Mouse (Mus musculus): ENCODE measurements around the gene R3hdm2. TPM values are rescaled to one million over a fixed set of nuclear protein-coding genes. Genes with fewer than 3 reads are reported as not detected.

The R3hdm2 gene
- polyA plus RNA-seq, 1 experiment from 2014 or later, result 44.9 TPM

DNA sequence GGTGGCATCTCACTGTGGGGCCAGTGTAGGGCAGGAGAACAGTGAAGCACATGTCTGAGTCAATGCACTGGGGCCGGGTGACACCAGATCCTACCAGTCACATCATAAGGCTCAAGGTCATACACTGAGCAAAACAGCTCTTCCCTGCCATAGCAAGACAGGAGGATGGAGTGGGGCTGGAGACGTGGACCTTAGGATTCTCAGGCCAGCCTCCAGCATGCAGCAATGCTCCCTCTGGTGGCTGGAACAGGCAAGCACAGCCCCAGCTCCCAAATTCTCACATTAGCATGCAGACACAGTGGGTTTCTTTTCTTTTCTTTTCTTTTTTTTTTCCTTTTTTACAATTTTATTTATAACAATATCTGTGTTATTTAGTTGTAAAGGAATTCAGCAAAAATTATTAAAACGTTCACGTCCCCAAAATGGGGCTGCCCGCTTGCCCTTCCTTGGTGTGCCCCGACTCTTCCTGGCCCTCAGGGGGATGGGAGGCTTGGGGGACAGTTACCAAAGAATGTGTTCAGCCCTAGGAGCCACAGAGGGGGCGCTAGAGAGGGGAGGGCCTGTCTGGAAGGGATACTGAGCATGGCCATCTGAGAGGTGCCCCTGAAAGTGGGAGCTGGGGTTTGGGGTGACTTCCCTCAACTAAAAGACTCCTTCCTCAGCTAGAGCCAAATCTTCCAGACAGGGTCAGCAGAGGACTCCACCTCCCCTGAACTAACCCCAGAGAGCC lies 157.9 kb downstream of the R3hdm2 start:
- H3K9me3 ChIP-seq, result no peaks in the 10 kb centered on the region
- peaks cover 40% of the 10 kb centered on the region for H3K27me3 ChIP-seq
- H3K9ac ChIP-seq, result no peak overlapping the region
- no peak for ATAC-seq (ENCODE audit: insufficient number of reproducible peaks, insufficient read depth, low FRiP score, low TSS enrichment)
- H3K4me2 ChIP-seq (replicated peaks), result no peak overlapping the region
- 22% methylated on average over 7 of the region's 7 CpGs for WGBS
- no peak overlapping the region for H3K27ac ChIP-seq
- peaks cover 45% of the 10 kb centered on the region for H3K36me3 ChIP-seq
- no peak overlapping the region for H3K4me3 ChIP-seq
- peaks cover 19% of the 10 kb centered on the region for H3K4me1 ChIP-seq

DNA sequence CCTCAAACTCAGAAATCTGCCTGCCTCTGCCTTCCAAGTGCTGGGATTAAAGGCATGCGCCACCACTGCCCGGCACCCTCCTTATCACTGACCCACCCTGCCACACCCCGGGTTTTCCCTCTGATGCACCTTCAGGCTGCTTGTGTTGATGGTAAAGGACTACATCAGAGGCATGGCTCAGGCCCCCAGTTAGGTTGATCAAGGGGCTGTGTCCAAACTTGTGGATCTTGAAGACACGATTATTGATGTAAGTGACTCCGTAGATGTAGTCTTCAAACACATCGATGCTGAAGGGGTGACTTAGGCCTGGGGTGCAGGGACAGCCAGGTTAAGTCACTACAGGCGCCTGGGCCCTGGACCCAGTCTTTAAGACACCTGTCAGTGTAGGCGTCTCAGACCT lies 161.4 kb downstream of the R3hdm2 start:
- no peaks in the 10 kb centered on the region for H3K9me3 ChIP-seq
- H3K27ac ChIP-seq, result no peak overlapping the region
- ATAC-seq (ENCODE audit: insufficient number of reproducible peaks, insufficient read depth, low FRiP score, low TSS enrichment), result no peak
- H3K36me3 ChIP-seq, result peaks cover 78% of the 10 kb centered on the region
- peaks cover 5% of the 10 kb centered on the region for H3K27me3 ChIP-seq
- no peaks in the 10 kb centered on the region for H3K4me1 ChIP-seq
- no peak overlapping the region for H3K4me3 ChIP-seq
- 93% methylated on average over 8 of the region's 8 CpGs for WGBS
- H3K9ac ChIP-seq, result no peak overlapping the region
- no peak overlapping the region for H3K4me2 ChIP-seq (replicated peaks)

DNA sequence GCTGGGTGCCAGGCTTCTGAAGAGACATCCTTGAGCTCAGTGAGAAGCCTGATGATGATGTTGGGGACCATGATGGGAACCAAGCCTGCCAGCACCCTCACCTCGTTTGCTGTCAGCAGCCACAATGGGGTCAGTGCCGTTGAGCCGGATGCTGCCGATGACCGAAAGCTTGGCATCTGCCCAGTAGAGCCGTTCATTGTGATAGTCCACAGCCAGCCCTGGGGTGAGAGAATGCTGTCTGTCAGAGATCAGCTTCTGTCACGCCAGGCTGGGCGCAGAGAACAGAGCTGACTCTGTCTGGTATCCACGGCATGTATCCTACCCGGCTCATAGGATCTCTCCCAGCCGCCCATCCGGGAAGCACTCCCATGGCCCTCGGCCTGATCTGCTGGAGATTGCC lies 162.0 kb downstream of the R3hdm2 start:
- no peak overlapping the region for H3K4me3 ChIP-seq
- peaks cover 84% of the 10 kb centered on the region for H3K36me3 ChIP-seq
- 81% methylated on average over 13 of the region's 13 CpGs for WGBS
- H3K27me3 ChIP-seq, result no peaks in the 10 kb centered on the region
- H3K9ac ChIP-seq, result no peak overlapping the region
- H3K9me3 ChIP-seq, result no peaks in the 10 kb centered on the region
- H3K27ac ChIP-seq, result no peak overlapping the region
- H3K4me2 ChIP-seq (replicated peaks), result no peak overlapping the region
- H3K4me1 ChIP-seq, result no peaks in the 10 kb centered on the region
- ATAC-seq (ENCODE audit: insufficient number of reproducible peaks, insufficient read depth, low FRiP score, low TSS enrichment), result no peak

DNA sequence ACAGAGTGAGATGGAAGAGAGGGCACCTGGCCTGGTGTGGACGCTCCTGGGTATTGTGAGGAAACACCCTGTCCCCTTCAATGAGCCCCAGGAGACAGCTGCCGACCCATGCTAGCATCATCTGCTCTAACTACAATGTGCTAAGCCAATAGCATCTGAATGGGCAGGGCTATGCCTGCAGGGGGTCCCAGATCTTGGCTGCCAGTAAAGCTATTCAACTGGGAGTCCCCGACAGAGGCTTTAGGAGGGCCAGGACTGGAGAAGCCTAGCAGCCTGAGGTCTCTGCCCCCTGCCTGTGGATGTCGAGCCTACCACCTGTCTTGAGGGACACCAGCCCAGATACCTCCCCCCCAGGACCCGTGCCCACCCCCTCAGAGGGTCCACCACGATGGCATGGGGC lies 162.6 kb downstream of the R3hdm2 start:
- no peak overlapping the region for H3K4me3 ChIP-seq
- H3K9me3 ChIP-seq, result no peaks in the 10 kb centered on the region
- 60% methylated on average over 6 of the region's 6 CpGs for WGBS
- H3K27ac ChIP-seq, result no peak overlapping the region
- H3K27me3 ChIP-seq, result no peaks in the 10 kb centered on the region
- no peak for ATAC-seq (ENCODE audit: insufficient number of reproducible peaks, insufficient read depth, low FRiP score, low TSS enrichment)
- H3K4me1 ChIP-seq, result no peaks in the 10 kb centered on the region
- H3K36me3 ChIP-seq, result peaks cover 90% of the 10 kb centered on the region
- no peak overlapping the region for H3K4me2 ChIP-seq (replicated peaks)
- no peak overlapping the region for H3K9ac ChIP-seq

DNA sequence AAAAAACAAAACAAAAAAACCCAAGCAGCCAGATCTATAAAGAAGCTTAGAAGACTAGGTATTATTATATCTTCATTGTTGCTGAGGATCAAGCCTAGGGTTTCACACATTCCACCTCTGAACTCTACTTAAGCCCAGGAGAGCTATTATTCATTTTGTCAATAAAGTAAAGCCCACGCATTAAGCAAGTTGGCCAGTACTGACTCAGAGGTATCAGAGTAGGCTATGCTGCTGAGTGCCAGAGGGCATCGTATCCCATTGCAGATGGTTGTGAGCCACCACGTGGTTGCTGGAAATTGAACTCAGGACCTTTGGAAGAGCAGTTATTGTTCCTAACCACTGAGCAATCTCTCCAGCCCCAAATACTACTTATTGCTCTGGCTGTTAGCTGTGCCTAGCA lies 163.8 kb downstream of the R3hdm2 start:
- Histone ChIP-seq H3K36me3 (peaks cover 95% of the 10 kb centered on the region), H3K9ac (no peak overlapping the region)
- 72% methylated on average over 3 of the region's 3 CpGs for WGBS

DNA sequence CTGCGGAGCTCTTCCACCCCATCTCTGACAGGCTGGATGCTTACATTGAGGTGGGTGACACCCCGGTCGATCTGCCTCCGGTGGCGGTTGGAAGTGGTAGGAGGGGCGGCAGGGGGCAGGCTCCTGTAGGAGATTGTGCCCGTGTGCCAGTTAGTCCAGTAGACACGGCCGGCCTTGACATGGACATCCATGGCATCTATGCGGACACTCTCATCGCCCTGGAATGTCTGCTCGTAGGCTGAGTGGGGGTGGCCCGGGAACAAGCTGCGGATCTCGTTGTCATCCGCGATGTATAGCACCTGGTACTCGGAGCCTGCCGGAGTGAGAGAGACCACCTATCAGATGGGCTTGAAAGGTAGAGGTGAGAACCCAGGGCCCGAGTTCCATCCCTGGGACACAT lies 164.2 kb downstream of the R3hdm2 start:
- H3K9ac ChIP-seq, result no peak overlapping the region
- WGBS, result 93% methylated on average over 20 of the region's 20 CpGs
- H3K4me2 ChIP-seq (replicated peaks), result no peak overlapping the region
- no peak overlapping the region for H3K27ac ChIP-seq
- H3K9me3 ChIP-seq, result no peaks in the 10 kb centered on the region
- no peaks in the 10 kb centered on the region for H3K4me1 ChIP-seq
- H3K4me3 ChIP-seq, result no peak overlapping the region
- no peak for ATAC-seq (ENCODE audit: insufficient number of reproducible peaks, insufficient read depth, low FRiP score, low TSS enrichment)
- peaks cover 97% of the 10 kb centered on the region for H3K36me3 ChIP-seq
- no peaks in the 10 kb centered on the region for H3K27me3 ChIP-seq

More for the DNA sequence above, 163.8 kb downstream of the R3hdm2 start:
- H3K4me3 ChIP-seq, result no peak overlapping the region
- no peak for ATAC-seq (ENCODE audit: insufficient number of reproducible peaks, insufficient read depth, low FRiP score, low TSS enrichment)
- no peaks in the 10 kb centered on the region for H3K27me3 ChIP-seq
- H3K9me3 ChIP-seq, result no peaks in the 10 kb centered on the region
- H3K27ac ChIP-seq, result no peak overlapping the region
- H3K4me2 ChIP-seq (replicated peaks), result no peak overlapping the region
- no peaks in the 10 kb centered on the region for H3K4me1 ChIP-seq

DNA sequence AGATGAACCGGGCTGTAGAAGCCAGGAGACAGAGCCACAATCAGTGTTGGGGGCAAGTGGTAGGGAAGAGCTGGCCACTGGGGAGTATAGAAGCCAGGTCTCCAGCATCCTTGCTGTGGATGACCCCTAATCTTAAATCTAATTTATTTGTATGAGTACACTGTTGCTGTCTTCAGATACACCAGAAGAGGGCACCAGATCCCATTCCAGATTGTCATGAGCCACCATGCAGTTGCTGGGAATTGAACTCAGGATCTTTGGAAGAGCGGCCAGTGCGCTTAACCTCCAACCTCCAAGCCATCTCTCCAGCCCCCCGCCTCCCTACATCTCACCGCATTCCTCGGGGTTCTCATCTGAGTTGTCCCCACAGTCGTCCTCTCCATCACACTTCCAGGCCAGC lies 166.4 kb downstream of the R3hdm2 start:
- Histone ChIP-seq H3K36me3 (peaks cover 98% of the 10 kb centered on the region), H3K9me3 (no peaks in the 10 kb centered on the region), H3K27me3 (no peaks in the 10 kb centered on the region), H3K9ac (no peak overlapping the region), H3K27ac (no peak overlapping the region), H3K4me2 (replicated peaks) (no peak overlapping the region), H3K4me1 (no peaks in the 10 kb centered on the region), H3K4me3 (no peak overlapping the region)
- ATAC-seq (ENCODE audit: insufficient number of reproducible peaks, insufficient read depth, low FRiP score, low TSS enrichment), result no peak
- WGBS, result 93% methylated on average over 7 of the region's 7 CpGs

DNA sequence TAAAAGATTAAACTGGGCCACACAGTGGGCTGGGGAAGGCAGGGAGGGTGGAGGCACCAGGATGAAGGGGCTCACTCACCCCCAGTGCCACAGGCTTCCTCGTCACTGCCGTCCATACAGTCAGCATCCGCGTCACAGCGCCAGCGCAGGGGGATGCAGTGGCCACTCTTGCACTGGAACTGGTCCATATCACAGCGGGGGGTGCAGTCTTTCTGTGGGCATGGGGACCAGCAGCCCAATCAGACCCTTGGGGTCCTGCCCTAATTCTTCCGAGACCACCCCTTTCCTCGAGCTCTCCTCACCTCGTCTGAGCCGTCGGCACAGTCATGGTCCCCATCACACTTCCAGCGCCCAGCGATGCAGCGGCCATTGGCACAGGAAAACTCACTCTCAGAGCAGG lies 168.1 kb downstream of the R3hdm2 start:
- Histone ChIP-seq H3K4me3 (no peak overlapping the region), H3K4me2 (replicated peaks) (no peak overlapping the region), H3K4me1 (no peaks in the 10 kb centered on the region), H3K9me3 (no peaks in the 10 kb centered on the region), H3K27ac (no peak overlapping the region), H3K36me3 (peaks cover 98% of the 10 kb centered on the region), H3K9ac (no peak overlapping the region), H3K27me3 (no peaks in the 10 kb centered on the region)
- ATAC-seq (ENCODE audit: insufficient number of reproducible peaks, insufficient read depth, low FRiP score, low TSS enrichment), result no peak
- 94% methylated on average over 15 of the region's 15 CpGs for WGBS

Other genes with a start within 250 kb of the R3hdm2 start
- gene B4galnt1, start 215.1 kb upstream of the R3hdm2 start, polyA plus RNA-seq (2016; fragmentation: Nextera tagmentation; extraction: Ambion mirVana), result 4.6 and 6.2 TPM in 2 replicates
- gene Slc26a10, start 199.7 kb upstream of the R3hdm2 start, polyA plus RNA-seq (2016; fragmentation: Nextera tagmentation; extraction: Ambion mirVana), result 1.9 and 3.0 TPM in 2 replicates
- 85.0 and 96.5 TPM in 2 replicates for gene Arhgef25, start 190.2 kb upstream of the R3hdm2 start, polyA plus RNA-seq (2016; fragmentation: Nextera tagmentation; extraction: Ambion mirVana)
- gene Dtx3, start 184.6 kb upstream of the R3hdm2 start, polyA plus RNA-seq (2016; fragmentation: Nextera tagmentation; extraction: Ambion mirVana), result 172 and 173 TPM in 2 replicates
- gene Pip4k2c, start 168.7 kb upstream of the R3hdm2 start, polyA plus RNA-seq (2016; fragmentation: Nextera tagmentation; extraction: Ambion mirVana), result 29.0 and 30.5 TPM in 2 replicates
- gene Kif5a, start 117.0 kb upstream of the R3hdm2 start, polyA plus RNA-seq (2016; fragmentation: Nextera tagmentation; extraction: Ambion mirVana), result 13.5 and 16.8 TPM in 2 replicates
- 199 and 213 TPM in 2 replicates for gene Dctn2, start 114.0 kb upstream of the R3hdm2 start, polyA plus RNA-seq (2016; fragmentation: Nextera tagmentation; extraction: Ambion mirVana)
- gene Mbd6, start 91.3 kb upstream of the R3hdm2 start, polyA plus RNA-seq (2016; fragmentation: Nextera tagmentation; extraction: Ambion mirVana), result 17.2 and 23.3 TPM in 2 replicates
- 138 and 142 TPM in 2 replicates for gene Mars, start 68.5 kb upstream of the R3hdm2 start, polyA plus RNA-seq (2016; fragmentation: Nextera tagmentation; extraction: Ambion mirVana)
- gene Arhgap9, start 58.4 kb upstream of the R3hdm2 start, polyA plus RNA-seq (2016; fragmentation: Nextera tagmentation; extraction: Ambion mirVana), result 1.8 and 2.6 TPM in 2 replicates
- gene Gli1, start 38.4 kb upstream of the R3hdm2 start, polyA plus RNA-seq (2016; fragmentation: Nextera tagmentation; extraction: Ambion mirVana), result 15.5 and 16.4 TPM in 2 replicates
- gene Inhbe, start 25.9 kb upstream of the R3hdm2 start, polyA plus RNA-seq (2016; fragmentation: Nextera tagmentation; extraction: Ambion mirVana), result 0.03 TPM in 1 of 2 replicates, not detected in the other
- 0.09 TPM in 1 of 2 replicates, not detected in the other for gene Inhbc, start 9.9 kb upstream of the R3hdm2 start, polyA plus RNA-seq (2016; fragmentation: Nextera tagmentation; extraction: Ambion mirVana)
- 5.9 and 7.9 TPM in 2 replicates for gene Stac3, start 121.4 kb downstream of the R3hdm2 start, polyA plus RNA-seq (2016; fragmentation: Nextera tagmentation; extraction: Ambion mirVana)
- gene Ndufa4l2, start 134.6 kb downstream of the R3hdm2 start, polyA plus RNA-seq (2016; fragmentation: Nextera tagmentation; extraction: Ambion mirVana), result 2.9 and 3.4 TPM in 2 replicates
- 82.4 and 88.2 TPM in 2 replicates for gene Shmt2, start 142.1 kb downstream of the R3hdm2 start, polyA plus RNA-seq (2016; fragmentation: Nextera tagmentation; extraction: Ambion mirVana)
- gene Nxph4, start 154.2 kb downstream of the R3hdm2 start, polyA plus RNA-seq (2016; fragmentation: Nextera tagmentation; extraction: Ambion mirVana), result 6.5 and 8.0 TPM in 2 replicates
- gene Lrp1, start 240.8 kb downstream of the R3hdm2 start, polyA plus RNA-seq (2016; fragmentation: Nextera tagmentation; extraction: Ambion mirVana), result 115 TPM in 2 replicates